Mouse (Mus musculus) intestine, postnatal 0 days (tissue): ENCODE measurements around the gene Hps5. TPM values are rescaled to one million over a fixed set of nuclear protein-coding genes. Genes with fewer than 3 reads are reported as not detected.
"Not testable (repeated sequence)": the region's sequence is repeated elsewhere in the genome, so short reads cannot be mapped to it uniquely, and the experiment has no call there.

Experiments
- ATAC-seq: fragments of 200-750 bp; cut with Nextera tagmentation; 2 replicates; pipeline ENCODE4 v1.8.0; 2017; ENCODE audit warnings: mild to moderate bottlenecking, moderate TSS enrichment, moderate library complexity
- H3K27ac ChIP-seq: fragments of 300-500 bp; sonication (generic); 2 replicates; pipeline ENCODE4 v1.5.1; 2014; ENCODE audit warnings: mild to moderate bottlenecking, low read depth, low read length, moderate library complexity
- H3K27me3 ChIP-seq: fragments of 300-500 bp; sonication (generic); replicated peaks from 2 replicates; pipeline ENCODE4 v1.6.1; 2014; ENCODE audit warnings: low read length, mixed read lengths; ENCODE audit not compliant: control insufficient read depth, insufficient read depth
- H3K36me3 ChIP-seq: fragments of 300-500 bp; sonication (generic); 2 replicates; pipeline ENCODE4 v1.6.1; 2014; ENCODE audit warnings: mild to moderate bottlenecking, moderate library complexity; ENCODE audit not compliant: control insufficient read depth, insufficient read depth
- H3K4me1 ChIP-seq: fragments of 300-500 bp; sonication (generic); replicated peaks from 2 replicates; pipeline ENCODE4 v1.6.1; 2014; ENCODE audit warnings: antibody characterized with exemption, low read length, mixed read lengths; ENCODE audit not compliant: control insufficient read depth, insufficient read depth
- H3K4me2 ChIP-seq: fragments of 300-500 bp; sonication (generic); replicated peaks from 2 replicates; pipeline ENCODE4 v1.6.1; 2014; ENCODE audit warnings: low read depth, mild to moderate bottlenecking, moderate library complexity
- H3K4me3 ChIP-seq: fragments of 300-500 bp; sonication (generic); 2 replicates; pipeline ENCODE4 v1.5.1; 2014; ENCODE audit warnings: low read depth, low read length
- H3K9ac ChIP-seq: fragments of 300-500 bp; sonication (generic); 2 replicates; pipeline ENCODE4 v1.6.1; 2014; ENCODE audit warnings: mild to moderate bottlenecking, low read depth, low read length
- H3K9me3 ChIP-seq: fragments of 300-500 bp; sonication (generic); 2 replicates; pipeline ENCODE4 v1.6.1; 2016; ENCODE audit warnings: mixed run types; ENCODE audit not compliant: control insufficient read depth
- CTCF ChIP-seq: sonication (generic); IDR thresholded peaks from 2 replicates; pipeline ENCODE4 v1.5.1; 2016; ENCODE audit warnings: low read depth, mild to moderate bottlenecking, control low read depth, antibody characterized with exemption, moderate library complexity
- WGBS: fragments of 180-500 bp; shearing (Covaris S2); extraction: QIAGEN DNeasy Blood & Tissue Kit; methylation state at CpG from one replicate; pipeline ENCODE4 v1.1.7; 2014; 5-methylcytosine and 5-hydroxymethylcytosine counted together
- polyA plus RNA-seq: library from polyadenylated mRNA; unstranded; fragments of >200 nt; fragmentation: Nextera tagmentation; extraction: Ambion mirVana; gene quantifications from 2 replicates; pipeline ENCODE4 v1.2.1, GENCODE M21; 2015

Hps5 gene
- polyA plus RNA-seq, 1 experiment from 2014 or later: 13.9 TPM

DNA sequence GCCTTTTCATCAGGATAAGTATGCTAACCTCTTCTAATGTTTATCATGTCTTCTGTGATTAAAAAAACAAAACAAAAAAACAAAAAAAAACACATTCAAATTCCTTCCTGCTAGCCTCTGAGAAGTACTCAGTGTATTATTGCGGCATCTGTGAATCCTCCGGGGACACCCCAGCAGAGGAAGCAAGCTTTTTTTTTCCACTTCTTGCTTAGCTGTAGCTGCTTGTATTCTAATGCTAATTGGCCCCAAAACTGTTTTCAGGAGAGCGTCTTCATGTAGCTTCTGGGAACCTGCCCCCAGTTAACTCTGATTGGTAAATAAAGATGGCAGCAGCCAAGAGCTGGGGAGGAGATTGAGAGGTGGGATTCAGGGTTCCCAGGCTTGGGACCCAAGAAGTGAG is 47.4 kb downstream of the Hps5 start:
- 64% methylated on average over 3 of the region's 3 CpGs for WGBS
- Histone ChIP-seq H3K4me3 (no peak overlapping the region), H3K9me3 (no peaks in the 10 kb centered on the region), H3K4me2 (no peak overlapping the region), H3K4me1 (no peaks in the 10 kb centered on the region), H3K27ac (no peak overlapping the region), H3K36me3 (no peaks in the 10 kb centered on the region), H3K9ac (no peak overlapping the region), H3K27me3 (no peaks in the 10 kb centered on the region)
- no peak for TF ChIP-seq CTCF
- no peak for ATAC-seq

DNA sequence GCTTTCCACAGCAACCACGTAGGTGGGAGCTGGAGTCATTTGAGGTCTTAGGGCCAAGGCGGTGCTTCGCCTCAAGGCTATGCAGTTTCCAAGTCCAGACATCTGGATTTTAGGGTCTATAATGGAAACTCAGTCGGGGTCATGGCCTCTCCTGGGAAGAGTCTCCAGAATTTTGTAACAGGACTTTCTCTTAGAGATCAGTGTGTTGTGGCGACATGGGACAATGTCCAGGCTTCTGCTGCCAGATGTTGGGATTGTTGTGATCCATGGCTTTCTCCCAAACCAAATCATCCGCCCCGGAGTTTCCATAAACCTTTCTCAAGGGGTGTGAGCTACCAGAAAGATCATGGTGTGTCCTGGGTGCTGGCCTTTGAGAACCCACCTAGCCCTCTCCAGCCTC is 49.5 kb downstream of the Hps5 start:
- H3K4me2 ChIP-seq: no peak overlapping the region
- no peaks in the 10 kb centered on the region for H3K9me3 ChIP-seq
- TF ChIP-seq CTCF: no peak
- no peak overlapping the region for H3K9ac ChIP-seq
- no peak overlapping the region for H3K4me3 ChIP-seq
- no peak for ATAC-seq
- H3K27me3 ChIP-seq: no peaks in the 10 kb centered on the region
- H3K4me1 ChIP-seq: no peaks in the 10 kb centered on the region
- no peak overlapping the region for H3K27ac ChIP-seq
- no peaks in the 10 kb centered on the region for H3K36me3 ChIP-seq
- WGBS: 68% methylated on average over 7 of the region's 7 CpGs

- TF ChIP-seq CTCF: no peak
- Histone ChIP-seq H3K9ac (no peak overlapping the region), H3K4me2 (no peak overlapping the region), H3K4me3 (no peak overlapping the region), H3K27ac (no peak overlapping the region), H3K4me1 (no peaks in the 10 kb centered on the region), H3K27me3 (no peaks in the 10 kb centered on the region), H3K36me3 (no peaks in the 10 kb centered on the region), H3K9me3 (no peaks in the 10 kb centered on the region)
- 78% methylated on average over 3 of the region's 3 CpGs for WGBS
- no peak for ATAC-seq
These were observed 50.0 kb downstream of the Hps5 start for GRCm38 (mm10) chr7:46745816-46746215.

- not testable (repeated sequence) for H3K4me2 ChIP-seq, H3K27ac ChIP-seq, ATAC-seq, H3K9me3 ChIP-seq, H3K4me1 ChIP-seq, H3K4me3 ChIP-seq, H3K36me3 ChIP-seq, H3K27me3 ChIP-seq, H3K9ac ChIP-seq
- 80% methylated on average over 2 of the region's 3 CpGs for WGBS
These were observed 53.0 kb downstream of the Hps5 start, which contains the start of gene Saa1 for GRCm38 (mm10) chr7:46742880-46743279. Gene Saa1, minus strand, starts transcription at chr7:46742980.

GRCm38 (mm10) chr7:46740041-46740440 is 55.8 kb downstream of the Hps5 start:
- not testable (repeated sequence) for H3K27me3 ChIP-seq, H3K36me3 ChIP-seq, H3K4me1 ChIP-seq, H3K9ac ChIP-seq, H3K4me3 ChIP-seq, H3K9me3 ChIP-seq, H3K27ac ChIP-seq, ATAC-seq, H3K4me2 ChIP-seq
- WGBS: 74% methylated on average over 5 of the region's 5 CpGs

- Histone ChIP-seq H3K27ac (peak overlapping the region; percentile 60), H3K4me2 (no peak overlapping the region), H3K9me3 (no peaks in the 10 kb centered on the region), H3K4me3 (no peak overlapping the region), H3K9ac (no peak overlapping the region), H3K36me3 (no peaks in the 10 kb centered on the region), H3K27me3 (no peaks in the 10 kb centered on the region), H3K4me1 (0 out of 2 replicates have a peak, but pooled peaks cover 7% of the 10 kb centered on the region)
- TF ChIP-seq CTCF: no peak
- ATAC-seq: peak; percentile 88
- WGBS: 50% methylated on average over 12 of the region's 12 CpGs
These were observed 57.1 kb downstream of the Hps5 start for GRCm38 (mm10) chr7:46738561-46739460.
